Mouse (Mus musculus): ENCODE results near the gene Tmx2.
"Not testable (repeated sequence)": the region's sequence is repeated elsewhere in the genome, so short reads cannot be mapped to it uniquely, and the experiment has no call there.

Gene Tmx2

GRCm38 (mm10) chr2:84688080-84688844 is 9.3 kb upstream of the Tmx2 start:
- no peak for DNase-seq (ENCODE audit: low spot score)

GRCm38 (mm10) chr2:84682605-84683183 is 3.8 kb upstream of the Tmx2 start:
- DNase-seq (ENCODE audit: low spot score) = no peak

GRCm38 (mm10) chr2:84677968-84678880 is 716 bp downstream of the Tmx2 start, which contains the start of the genes Gm28635 and Med19:
Gm28635 (minus strand) TSS chr2:84678041.
Med19 (plus strand) TSS chr2:84678402.
- peak; percentile 99 for DNase-seq (ENCODE audit: low spot score)

GRCm38 (mm10) chr2:84677270-84677967 is 1.5 kb downstream of the Tmx2 start:
- DNase-seq (ENCODE audit: low spot score) = peak; percentile 52

GRCm38 (mm10) chr2:84671535-84671934 is 7.4 kb downstream of the Tmx2 start:
- DNase-seq (ENCODE audit: low spot score) = not testable (repeated sequence)

- DNase-seq (ENCODE audit: low spot score) = peak; percentile 94
Observed at GRCm38 (mm10) chr2:84670569-84670933, 8.4 kb downstream of the Tmx2 start, which contains the start of gene Selenoh. Selenoh (minus strand) TSS chr2:84670770.

GRCm38 (mm10) chr2:84669828-84670568 is 8.9 kb downstream of the Tmx2 start:
- peak; percentile 72 for DNase-seq (ENCODE audit: low spot score)

- DNase-seq (ENCODE audit: low spot score) = peak; percentile 32
Observed at GRCm38 (mm10) chr2:84666081-84666480, 12.9 kb downstream of the Tmx2 start.

GRCm38 (mm10) chr2:84662866-84663265 is 16.1 kb downstream of the Tmx2 start:
- peak; percentile 81 for DNase-seq (ENCODE audit: low spot score)

GRCm38 (mm10) chr2:84660253-84660652 is 18.7 kb downstream of the Tmx2 start:
- DNase-seq (ENCODE audit: low spot score) = peak; percentile 72

GRCm38 (mm10) chr2:84658806-84659205 is 20.1 kb downstream of the Tmx2 start, which contains the start of gene Btbd18:
Btbd18 (plus strand) TSS chr2:84659079.
- DNase-seq (ENCODE audit: low spot score) = no peak

GRCm38 (mm10) chr2:84655864-84656263 is 23.1 kb downstream of the Tmx2 start:
- no peak for DNase-seq (ENCODE audit: low spot score)

GRCm38 (mm10) chr2:84653354-84653753 is 25.6 kb downstream of the Tmx2 start:
- DNase-seq (ENCODE audit: low spot score) = no peak

- peak; percentile 93 for DNase-seq (ENCODE audit: low spot score)
Observed at GRCm38 (mm10) chr2:84650464-84651195, 28.3 kb downstream of the Tmx2 start, which contains the start of gene Ctnnd1. Ctnnd1 (minus strand) TSS chr2:84650765.

- peak; percentile 39 for DNase-seq (ENCODE audit: low spot score)
Observed at GRCm38 (mm10) chr2:84649674-84650073, 29.3 kb downstream of the Tmx2 start.

GRCm38 (mm10) chr2:84648369-84648768 is 30.6 kb downstream of the Tmx2 start:
- DNase-seq (ENCODE audit: low spot score) = peak; percentile 51

- no peak for DNase-seq (ENCODE audit: low spot score)
Observed at GRCm38 (mm10) chr2:84647051-84647568, 31.8 kb downstream of the Tmx2 start.

GRCm38 (mm10) chr2:84646138-84646537 is 32.8 kb downstream of the Tmx2 start:
- DNase-seq (ENCODE audit: low spot score) = no peak

GRCm38 (mm10) chr2:84640833-84641232 is 38.1 kb downstream of the Tmx2 start:
- DNase-seq (ENCODE audit: low spot score) = no peak

Measured in embryo, embryonic 10 days (tissue).